Mouse (Mus musculus): ENCODE results near the gene Srp68. TPM values are rescaled to one million over a fixed set of nuclear protein-coding genes. Genes with fewer than 3 reads are reported as not detected.

Srp68 gene
- polyA plus RNA-seq, 1 experiment from 2014 or later = 107 TPM

GRCm38 (mm10) chr11:116198132-116198531 is 75.9 kb downstream of the Srp68 start:
- Histone ChIP-seq H3K4me2 (replicated peaks) (peak overlapping the region; percentile 77), H3K9me3 (no peaks in the 10 kb centered on the region), H3K4me1 (peaks cover 8% of the 10 kb centered on the region; the same call in 1 of the 2 replicates), H3K27ac (no peak overlapping the region), H3K36me3 (no peaks in the 10 kb centered on the region), H3K9ac (peak overlapping the region; percentile 80), H3K4me3 (peak overlapping the region; percentile 73), H3K27me3 (no peaks in the 10 kb centered on the region)
- WGBS = 24% methylated on average over 13 of the region's 13 CpGs
- ATAC-seq (ENCODE audit: insufficient number of reproducible peaks, insufficient read depth, low FRiP score, low TSS enrichment) = no peak; the same call in 1 of the 2 replicates

GRCm38 (mm10) chr11:116197584-116197906 is 76.5 kb downstream of the Srp68 start:
- no peaks in the 10 kb centered on the region for H3K27me3 ChIP-seq
- peaks cover 8% of the 10 kb centered on the region; the same call in 1 of the 2 replicates for H3K4me1 ChIP-seq
- no peaks in the 10 kb centered on the region for H3K9me3 ChIP-seq
- WGBS = 90% methylated on average over 6 of the region's 6 CpGs
- ATAC-seq (ENCODE audit: insufficient number of reproducible peaks, insufficient read depth, low FRiP score, low TSS enrichment) = no peak
- H3K9ac ChIP-seq = no peak overlapping the region
- H3K4me3 ChIP-seq = no peak overlapping the region
- no peaks in the 10 kb centered on the region for H3K36me3 ChIP-seq
- H3K27ac ChIP-seq = no peak overlapping the region
- H3K4me2 ChIP-seq (replicated peaks) = peak overlapping the region; percentile 77

- Histone ChIP-seq H3K27me3 (no peaks in the 10 kb centered on the region), H3K27ac (no peak overlapping the region), H3K9ac (no peak overlapping the region), H3K36me3 (no peaks in the 10 kb centered on the region), H3K4me2 (replicated peaks) (peak overlapping the region; percentile 77; the same call in 1 of the 2 replicates), H3K9me3 (no peaks in the 10 kb centered on the region), H3K4me1 (peaks cover 8% of the 10 kb centered on the region; the same call in 1 of the 2 replicates), H3K4me3 (no peak overlapping the region)
- no peak for ATAC-seq (ENCODE audit: insufficient number of reproducible peaks, insufficient read depth, low FRiP score, low TSS enrichment)
- 94% methylated on average over 18 of the region's 18 CpGs for WGBS
Observed at GRCm38 (mm10) chr11:116196866-116197583, 77.0 kb downstream of the Srp68 start.

- no peak overlapping the region for H3K4me2 ChIP-seq (replicated peaks)
- no peak for ATAC-seq (ENCODE audit: insufficient number of reproducible peaks, insufficient read depth, low FRiP score, low TSS enrichment)
- 86% methylated on average over 3 of the region's 3 CpGs for WGBS
- no peak overlapping the region for H3K27ac ChIP-seq
- peaks cover 5% of the 10 kb centered on the region; the same call in 1 of the 2 replicates for H3K36me3 ChIP-seq
- H3K27me3 ChIP-seq = no peaks in the 10 kb centered on the region
- H3K9ac ChIP-seq = no peak overlapping the region
- H3K4me1 ChIP-seq = peaks cover 8% of the 10 kb centered on the region; the same call in 1 of the 2 replicates
- H3K4me3 ChIP-seq = no peak overlapping the region
- no peaks in the 10 kb centered on the region for H3K9me3 ChIP-seq
Observed at GRCm38 (mm10) chr11:116196336-116196735, 77.7 kb downstream of the Srp68 start.

GRCm38 (mm10) chr11:116195252-116195651 is 78.8 kb downstream of the Srp68 start:
- 74% methylated on average over 5 of the region's 5 CpGs for WGBS
- Histone ChIP-seq H3K27me3 (no peaks in the 10 kb centered on the region), H3K9me3 (no peaks in the 10 kb centered on the region), H3K4me1 (peaks cover 8% of the 10 kb centered on the region; the same call in 1 of the 2 replicates), H3K27ac (no peak overlapping the region), H3K4me3 (no peak overlapping the region), H3K36me3 (peaks cover 13% of the 10 kb centered on the region; the same call in 1 of the 2 replicates), H3K9ac (no peak overlapping the region), H3K4me2 (replicated peaks) (no peak overlapping the region)
- no peak for ATAC-seq (ENCODE audit: insufficient number of reproducible peaks, insufficient read depth, low FRiP score, low TSS enrichment)

Other genes with a start within 250 kb of the Srp68 start
- gene H3f3b, start 246.3 kb downstream of the Srp68 start, polyA plus RNA-seq (2016; fragmentation: Nextera tagmentation; extraction: Ambion mirVana) = 2,246 and 2,293 TPM in 2 replicates
- 43.6 and 44.1 TPM in 2 replicates for gene Unk, start 243.9 kb downstream of the Srp68 start, polyA plus RNA-seq (2016; fragmentation: Nextera tagmentation; extraction: Ambion mirVana)
- gene Unc13d, start 196.3 kb downstream of the Srp68 start, polyA plus RNA-seq (2016; fragmentation: Nextera tagmentation; extraction: Ambion mirVana) = 1.3 and 1.8 TPM in 2 replicates
- 44.9 and 48.3 TPM in 2 replicates for gene Wbp2, start 187.2 kb downstream of the Srp68 start, polyA plus RNA-seq (2016; fragmentation: Nextera tagmentation; extraction: Ambion mirVana)
- gene Trim47, start 147.0 kb downstream of the Srp68 start, polyA plus RNA-seq (2016; fragmentation: Nextera tagmentation; extraction: Ambion mirVana) = 6.9 and 9.1 TPM in 2 replicates
- gene Trim65, start 143.1 kb downstream of the Srp68 start, polyA plus RNA-seq (2016; fragmentation: Nextera tagmentation; extraction: Ambion mirVana) = 2.3 and 2.6 TPM in 2 replicates
- 83.7 and 89.2 TPM in 2 replicates for gene Mrpl38, start 135.3 kb downstream of the Srp68 start, polyA plus RNA-seq (2016; fragmentation: Nextera tagmentation; extraction: Ambion mirVana)
- 61.2 and 61.3 TPM in 2 replicates for gene Fbf1, start 106.1 kb downstream of the Srp68 start, polyA plus RNA-seq (2016; fragmentation: Nextera tagmentation; extraction: Ambion mirVana)
- gene Ten1, start 75.4 kb downstream of the Srp68 start, polyA plus RNA-seq (2016; fragmentation: Nextera tagmentation; extraction: Ambion mirVana) = 66.5 and 71.9 TPM in 2 replicates
- 25.8 and 26.4 TPM in 2 replicates for gene Acox1, start 75.2 kb downstream of the Srp68 start, polyA plus RNA-seq (2016; fragmentation: Nextera tagmentation; extraction: Ambion mirVana)
- gene Evpl, start 36.1 kb downstream of the Srp68 start, polyA plus RNA-seq (2016; fragmentation: Nextera tagmentation; extraction: Ambion mirVana) = 2.9 and 3.1 TPM in 2 replicates
- gene Galr2, start 6.7 kb upstream of the Srp68 start, polyA plus RNA-seq (2016; fragmentation: Nextera tagmentation; extraction: Ambion mirVana) = 0.47 and 0.56 TPM in 2 replicates
- gene Exoc7, start 33.0 kb upstream of the Srp68 start, polyA plus RNA-seq (2016; fragmentation: Nextera tagmentation; extraction: Ambion mirVana) = 78.8 and 83.9 TPM in 2 replicates
- gene Foxj1, start 61.2 kb upstream of the Srp68 start, polyA plus RNA-seq (2016; fragmentation: Nextera tagmentation; extraction: Ambion mirVana) = 1.0 and 1.8 TPM in 2 replicates
- gene Rnf157, start 138.8 kb upstream of the Srp68 start, polyA plus RNA-seq (2016; fragmentation: Nextera tagmentation; extraction: Ambion mirVana) = 27.4 and 33.3 TPM in 2 replicates
- gene Ubald2, start 159.9 kb upstream of the Srp68 start, polyA plus RNA-seq (2016; fragmentation: Nextera tagmentation; extraction: Ambion mirVana) = 32.3 and 44.1 TPM in 2 replicates
- 0.14 and 0.39 TPM in 2 replicates for gene Qrich2, start 192.0 kb upstream of the Srp68 start, polyA plus RNA-seq (2016; fragmentation: Nextera tagmentation; extraction: Ambion mirVana)
- gene Prpsap1, start 220.0 kb upstream of the Srp68 start, polyA plus RNA-seq (2016; fragmentation: Nextera tagmentation; extraction: Ambion mirVana) = 197 and 211 TPM in 2 replicates